Mouse (Mus musculus) stomach, postnatal 0 days (tissue): Measurements from ENCODE around the gene Larp4.

Experiments used
- CTCF ChIP-seq: IDR thresholded peaks from 2 replicates; pipeline ENCODE4 v1.5.1; 2016; ENCODE audit warnings: antibody characterized with exemption, low read depth, mild to moderate bottlenecking, moderate library complexity
- EP300 ChIP-seq: optimal IDR thresholded peaks from 2 replicates; pipeline ENCODE3; 2016; ENCODE audit warnings: antibody characterized with exemption

DNA sequence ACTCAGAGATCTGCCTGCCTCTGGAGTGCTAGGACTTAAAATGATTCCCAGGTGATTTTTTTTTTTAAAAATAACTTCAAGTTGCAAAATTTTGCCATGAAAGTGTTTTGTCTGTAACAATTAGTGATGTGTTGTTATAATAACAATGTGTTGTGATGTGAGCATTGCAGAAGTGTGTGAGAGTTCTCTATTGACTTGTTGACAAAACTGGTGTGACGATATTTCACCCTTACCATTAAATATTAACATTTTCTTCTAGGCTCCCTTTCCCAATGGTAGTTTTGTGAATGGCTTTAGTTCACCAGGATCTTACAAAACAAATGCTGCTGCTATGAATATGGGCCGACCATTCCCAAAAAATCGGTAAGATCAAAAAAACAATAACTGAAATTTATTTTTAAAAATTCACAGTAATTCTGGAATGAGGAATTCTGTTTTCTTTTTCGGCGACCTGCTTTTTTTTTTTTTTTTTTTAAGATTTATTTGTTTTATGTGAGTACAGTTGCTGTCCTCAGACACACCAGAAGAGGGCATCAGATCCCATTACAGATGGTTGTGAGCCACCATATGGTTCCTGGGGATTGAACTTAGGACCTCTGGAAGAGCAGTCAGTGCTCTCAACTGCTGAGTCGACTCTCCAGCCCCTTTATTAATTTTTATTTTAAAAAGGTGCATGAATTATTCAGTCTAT lies 27.4 kb downstream of the Larp4 start:
- TF ChIP-seq CTCF (no peak), EP300 (no peak)
